Mouse (Mus musculus): Measurements from ENCODE around the gene Eif4g1. TPM values are rescaled to one million over a fixed set of nuclear protein-coding genes. Genes with fewer than 3 reads are reported as not detected.

Gene Eif4g1
- polyA plus RNA-seq, 1 experiment: 340 TPM

DNA sequence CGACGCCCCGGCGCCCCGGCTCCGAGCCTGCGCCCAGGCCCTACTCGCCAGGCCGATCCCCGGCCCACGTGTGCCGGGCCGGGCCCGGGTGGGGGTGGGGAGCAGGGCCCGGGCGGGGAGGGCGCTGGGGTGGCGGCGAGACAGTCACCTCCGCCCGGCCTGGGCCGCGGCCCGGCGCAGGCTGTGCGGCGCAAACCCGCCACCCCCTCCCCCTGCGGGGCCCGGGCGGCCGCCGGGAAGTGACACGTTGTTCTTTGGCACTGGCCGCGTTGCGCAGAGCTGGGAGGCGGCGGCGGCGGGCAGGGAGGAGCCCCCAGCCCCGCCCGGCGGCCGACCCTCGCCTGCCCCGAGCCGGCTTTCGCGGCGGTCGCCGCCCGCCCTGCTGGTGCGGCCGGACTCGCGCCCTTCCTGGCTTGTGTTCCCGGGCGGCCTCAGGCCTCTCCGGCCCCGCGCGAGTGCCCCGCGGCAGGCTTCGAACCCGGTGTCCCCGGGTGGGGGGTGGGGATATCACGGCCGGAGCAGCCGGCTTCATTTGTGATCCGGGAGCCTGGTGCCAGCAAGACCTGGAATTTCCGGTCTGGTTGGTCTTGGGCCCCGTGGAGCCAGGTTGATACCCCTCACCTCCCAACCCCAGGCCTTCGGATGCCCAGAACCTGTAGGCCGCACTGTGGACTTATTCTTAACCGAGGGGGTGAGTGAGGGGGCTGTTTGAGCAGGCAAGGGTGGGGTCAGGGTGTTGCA lies 5.0 kb downstream of the Eif4g1 start:
- peak overlapping the region; percentile 82 for H3K27ac ChIP-seq (ENCODE audit: insufficient read depth, low read depth, low read length)

DNA sequence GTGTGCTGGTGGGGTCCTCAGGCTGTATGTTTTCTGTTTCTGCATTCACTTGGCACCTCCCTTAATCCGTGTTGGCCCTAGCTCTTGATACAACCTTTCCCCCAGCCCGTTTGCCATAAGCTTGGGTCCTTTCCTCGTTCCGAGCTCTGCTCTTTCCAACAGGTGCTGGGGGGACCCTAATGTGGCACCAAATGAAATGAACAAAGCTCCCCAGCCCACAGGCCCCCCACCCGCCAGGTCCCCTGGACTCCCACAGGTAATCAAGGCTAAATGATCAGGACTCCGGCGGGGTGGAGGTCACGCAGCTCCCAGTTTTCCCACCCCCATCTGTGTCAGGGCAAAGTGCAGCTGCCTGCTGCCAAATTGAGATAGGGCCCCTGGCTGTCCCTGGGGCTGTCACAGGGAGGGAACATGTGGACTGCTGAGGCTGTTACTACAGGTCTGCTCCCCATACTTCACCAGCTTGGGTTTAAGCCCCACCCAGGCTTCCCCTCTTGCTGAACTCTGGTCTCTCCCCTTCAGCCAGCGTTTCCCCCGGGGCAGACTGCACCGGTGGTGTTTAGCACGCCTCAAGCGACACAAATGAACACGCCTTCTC lies 5.7 kb downstream of the Eif4g1 start:
- Histone ChIP-seq H3K36me3 (ENCODE audit: control insufficient read depth, insufficient read depth, low read length) (peaks cover 27% of the 10 kb centered on the region), H3K27me3 (ENCODE audit: control insufficient read depth, insufficient read depth, low read length) (no peaks in the 10 kb centered on the region), H3K4me3 (ENCODE audit: low read depth, low read length) (peak overlapping the region; percentile 98), H3K4me1 (ENCODE audit: control insufficient read depth, insufficient read depth, insufficient read length, low read length) (peaks cover 13% of the 10 kb centered on the region), H3K27ac (ENCODE audit: insufficient read depth, low read depth, low read length) (peak overlapping the region; percentile 82)
- WGBS: 3% methylated on average over 14 of the region's 14 CpGs
- TF ChIP-seq POLR2A (IDR thresholded peaks at IDR 0.05; ENCODE audit: low read depth, low read length): no peak
- TF ChIP-seq CTCF (IDR thresholded peaks at IDR 0.05; ENCODE audit: extremely low read depth, insufficient read length, insufficient replicate concordance, low read depth, low read length): no peak

More for the DNA sequence above, 5.0 kb downstream of the Eif4g1 start:
- peaks cover 13% of the 10 kb centered on the region for H3K4me1 ChIP-seq (ENCODE audit: control insufficient read depth, insufficient read depth, insufficient read length, low read length)
- TF ChIP-seq POLR2A (IDR thresholded peaks at IDR 0.05; ENCODE audit: low read depth, low read length) (no peak), CTCF (IDR thresholded peaks at IDR 0.05; ENCODE audit: extremely low read depth, insufficient read length, insufficient replicate concordance, low read depth, low read length) (no peak)
- no peaks in the 10 kb centered on the region for H3K27me3 ChIP-seq (ENCODE audit: control insufficient read depth, insufficient read depth, low read length)
- peaks cover 20% of the 10 kb centered on the region for H3K36me3 ChIP-seq (ENCODE audit: control insufficient read depth, insufficient read depth, low read length)
- under 1% methylated on average over 77 of the region's 78 CpGs for WGBS
- peak overlapping the region; percentile 98 for H3K4me3 ChIP-seq (ENCODE audit: low read depth, low read length)

DNA sequence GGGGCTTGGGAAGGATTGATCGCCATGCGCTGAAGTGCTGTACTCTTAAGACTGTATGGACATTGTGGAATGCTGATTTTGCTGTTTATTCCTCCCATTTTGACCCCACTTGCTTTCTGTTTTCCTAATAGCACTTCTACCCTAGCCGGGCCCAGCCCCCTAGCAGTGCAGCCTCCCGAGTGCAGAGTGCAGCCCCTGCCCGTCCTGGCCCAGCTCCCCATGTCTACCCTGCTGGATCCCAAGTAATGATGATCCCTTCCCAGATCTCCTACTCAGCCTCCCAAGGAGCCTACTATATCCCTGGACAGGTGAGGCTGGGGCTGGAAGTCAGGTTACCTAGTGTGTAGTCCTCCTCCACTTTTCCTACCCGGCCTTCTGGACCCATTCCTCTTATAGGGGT lies 7.1 kb downstream of the Eif4g1 start:
- WGBS: 80% methylated on average over 6 of the region's 6 CpGs
- no peak for TF ChIP-seq CTCF (IDR thresholded peaks at IDR 0.05; ENCODE audit: extremely low read depth, insufficient read length, insufficient replicate concordance, low read depth, low read length)
- no peak for TF ChIP-seq POLR2A (IDR thresholded peaks at IDR 0.05; ENCODE audit: low read depth, low read length)
- H3K4me3 ChIP-seq (ENCODE audit: low read depth, low read length): no peak overlapping the region
- peaks cover 13% of the 10 kb centered on the region for H3K4me1 ChIP-seq (ENCODE audit: control insufficient read depth, insufficient read depth, insufficient read length, low read length)
- peaks cover 39% of the 10 kb centered on the region for H3K36me3 ChIP-seq (ENCODE audit: control insufficient read depth, insufficient read depth, low read length)
- no peaks in the 10 kb centered on the region for H3K27me3 ChIP-seq (ENCODE audit: control insufficient read depth, insufficient read depth, low read length)
- H3K27ac ChIP-seq (ENCODE audit: insufficient read depth, low read depth, low read length): no peak overlapping the region

DNA sequence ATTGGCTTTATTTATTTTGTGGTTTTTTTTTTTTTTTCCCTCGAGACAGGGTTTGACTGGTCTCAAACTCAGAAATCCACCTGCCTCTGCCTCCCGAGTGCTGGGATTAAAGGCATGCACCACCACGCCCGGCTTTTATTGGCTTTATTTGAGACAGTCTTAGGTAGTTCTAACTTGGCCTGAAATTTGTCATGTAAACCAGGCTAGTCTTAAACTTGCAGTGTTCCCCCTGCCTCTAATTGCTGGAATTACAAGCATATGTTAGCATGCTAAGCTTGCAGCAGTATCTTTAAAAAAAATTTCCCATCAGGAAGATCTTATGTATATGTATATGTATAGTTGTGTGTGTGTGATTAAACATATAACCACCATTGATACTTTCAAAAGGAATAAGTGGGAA lies 8.6 kb downstream of the Eif4g1 start:
- no peak overlapping the region for H3K4me3 ChIP-seq (ENCODE audit: low read depth, low read length)
- peaks cover 13% of the 10 kb centered on the region for H3K4me1 ChIP-seq (ENCODE audit: control insufficient read depth, insufficient read depth, insufficient read length, low read length)
- no peaks in the 10 kb centered on the region for H3K27me3 ChIP-seq (ENCODE audit: control insufficient read depth, insufficient read depth, low read length)
- H3K36me3 ChIP-seq (ENCODE audit: control insufficient read depth, insufficient read depth, low read length): peaks cover 53% of the 10 kb centered on the region
- TF ChIP-seq CTCF (IDR thresholded peaks at IDR 0.05; ENCODE audit: extremely low read depth, insufficient read length, insufficient replicate concordance, low read depth, low read length) (no peak), POLR2A (IDR thresholded peaks at IDR 0.05; ENCODE audit: low read depth, low read length) (no peak)
- no peak overlapping the region for H3K27ac ChIP-seq (ENCODE audit: insufficient read depth, low read depth, low read length)
- 46% methylated on average over 4 of the region's 4 CpGs for WGBS

DNA sequence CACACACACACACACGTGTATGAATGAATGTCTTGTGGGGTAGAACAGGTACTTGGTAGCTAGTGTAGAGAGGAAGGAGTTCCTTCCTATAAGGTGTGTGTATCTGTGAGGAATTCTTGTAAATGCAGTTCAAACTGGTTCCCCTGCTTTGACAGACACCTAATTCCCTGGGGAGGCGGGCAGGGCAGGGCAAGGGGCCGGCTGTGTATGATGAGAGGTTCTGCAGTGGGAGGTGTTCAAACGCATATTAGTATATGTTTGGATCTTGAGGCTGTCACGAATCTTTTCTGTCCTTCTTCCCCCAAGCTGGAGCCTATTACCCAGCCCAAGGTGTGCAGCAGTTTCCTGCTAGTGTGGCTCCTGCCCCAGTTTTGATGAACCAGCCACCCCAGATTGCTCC lies 9.3 kb downstream of the Eif4g1 start:
- Histone ChIP-seq H3K27me3 (ENCODE audit: control insufficient read depth, insufficient read depth, low read length) (no peaks in the 10 kb centered on the region), H3K36me3 (ENCODE audit: control insufficient read depth, insufficient read depth, low read length) (peaks cover 59% of the 10 kb centered on the region), H3K4me3 (ENCODE audit: low read depth, low read length) (no peak overlapping the region), H3K27ac (ENCODE audit: insufficient read depth, low read depth, low read length) (no peak overlapping the region), H3K4me1 (ENCODE audit: control insufficient read depth, insufficient read depth, insufficient read length, low read length) (peaks cover 13% of the 10 kb centered on the region)
- 62% methylated on average over 5 of the region's 5 CpGs for WGBS
- TF ChIP-seq POLR2A (IDR thresholded peaks at IDR 0.05; ENCODE audit: low read depth, low read length) (no peak), CTCF (IDR thresholded peaks at IDR 0.05; ENCODE audit: extremely low read depth, insufficient read length, insufficient replicate concordance, low read depth, low read length) (no peak)

DNA sequence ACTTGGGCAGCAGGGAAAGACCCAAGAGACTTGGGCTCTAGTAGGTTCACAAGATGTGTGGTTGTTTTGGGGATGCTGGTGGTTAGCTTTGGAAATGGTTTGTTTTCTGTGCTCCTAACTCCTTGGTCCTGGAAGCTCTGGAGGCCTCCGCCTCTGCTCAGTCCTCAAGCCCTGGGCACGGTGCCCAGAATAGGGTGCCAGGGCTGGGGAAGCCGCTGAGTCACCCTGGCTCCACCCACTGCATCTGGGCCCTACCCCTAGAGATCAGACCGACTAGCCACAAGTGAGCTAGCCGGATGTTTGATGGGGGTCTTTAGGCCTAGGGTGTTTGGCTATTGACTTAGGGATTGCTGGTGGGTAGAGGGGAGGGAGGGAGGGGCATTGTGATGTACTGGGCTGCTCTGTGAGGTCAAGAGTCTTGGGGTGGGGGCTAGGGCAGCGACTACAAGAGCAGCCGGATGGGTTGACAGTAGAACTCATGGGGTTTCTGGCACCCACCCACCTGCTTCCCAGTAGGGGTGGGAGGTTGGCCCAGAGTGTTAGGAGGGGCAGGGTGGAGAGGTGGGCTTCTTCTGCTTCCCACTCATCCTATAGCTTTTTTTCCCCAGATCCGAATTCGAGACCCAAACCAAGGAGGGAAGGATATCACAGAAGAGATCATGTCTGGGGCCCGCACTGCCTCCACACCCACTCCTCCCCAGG lies 10.0 kb downstream of the Eif4g1 start:
- TF ChIP-seq POLR2A (IDR thresholded peaks at IDR 0.05; ENCODE audit: low read depth, low read length) (no peak), CTCF (IDR thresholded peaks at IDR 0.05; ENCODE audit: extremely low read depth, insufficient read length, insufficient replicate concordance, low read depth, low read length) (no peak)
- H3K4me3 ChIP-seq (ENCODE audit: low read depth, low read length): no peak overlapping the region
- H3K27me3 ChIP-seq (ENCODE audit: control insufficient read depth, insufficient read depth, low read length): no peaks in the 10 kb centered on the region
- no peak overlapping the region for H3K27ac ChIP-seq (ENCODE audit: insufficient read depth, low read depth, low read length)
- peaks cover 13% of the 10 kb centered on the region for H3K4me1 ChIP-seq (ENCODE audit: control insufficient read depth, insufficient read depth, insufficient read length, low read length)
- H3K36me3 ChIP-seq (ENCODE audit: control insufficient read depth, insufficient read depth, low read length): peaks cover 66% of the 10 kb centered on the region
- 47% methylated on average over 10 of the region's 10 CpGs for WGBS

DNA sequence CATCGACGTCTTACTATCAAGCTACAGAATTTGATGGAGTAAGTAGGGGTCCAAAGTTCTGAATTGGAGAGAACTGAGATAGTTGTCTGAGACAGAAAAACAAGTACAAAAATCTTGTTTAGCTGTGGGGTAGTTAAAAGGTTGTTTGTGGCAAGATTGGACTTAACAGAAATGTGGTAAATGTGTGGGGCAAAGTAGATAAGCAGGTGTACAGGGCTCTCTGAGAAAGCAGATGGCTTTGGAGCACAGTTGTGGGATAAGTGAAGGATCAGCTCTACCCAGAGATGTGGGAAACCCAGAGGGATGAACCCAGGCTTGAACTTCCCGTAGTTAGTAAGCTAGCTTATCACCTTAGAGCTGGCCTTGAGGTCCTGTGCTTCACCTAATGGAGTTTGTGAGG lies 22.7 kb downstream of the Eif4g1 start:
- no peak for TF ChIP-seq POLR2A (IDR thresholded peaks at IDR 0.05; ENCODE audit: low read depth, low read length)
- no peak for TF ChIP-seq CTCF (IDR thresholded peaks at IDR 0.05; ENCODE audit: extremely low read depth, insufficient read length, insufficient replicate concordance, low read depth, low read length)

More for the DNA sequence above, 22.7 kb downstream of the Eif4g1 start:
- H3K27ac ChIP-seq (ENCODE audit: insufficient read depth, low read depth, low read length): no peak overlapping the region
- whole genome bisulfite sequencing: 71% methylated on average over 3 of the region's 3 CpGs
- H3K36me3 ChIP-seq (ENCODE audit: control insufficient read depth, insufficient read depth, low read length): peaks cover 59% of the 10 kb centered on the region
- H3K4me1 ChIP-seq (ENCODE audit: control insufficient read depth, insufficient read depth, insufficient read length, low read length): peaks cover 3% of the 10 kb centered on the region
- peaks cover 9% of the 10 kb centered on the region for H3K27me3 ChIP-seq (ENCODE audit: control insufficient read depth, insufficient read depth, low read length)
- no peak overlapping the region for H3K4me3 ChIP-seq (ENCODE audit: low read depth, low read length)
